Comparison of ENCODE assay signal across 8 mouse cellular contexts in genomic region chr17:4995561-4996051, GRCm38 (mm10). TPM values are rescaled to one million over a fixed set of nuclear protein-coding genes. Genes with fewer than 3 reads are reported as not detected.
A peak's percentile ranks its signal among the peaks of the same experiment; 100 is the strongest.
DNase-seq lines count a peak whose midpoint lies in the region; ATAC-seq and TF ChIP-seq lines count a peak whose summit lies in the region.

No protein-coding gene starts in this region.

- H3K4me3 ChIP-seq in bone marrow macrophage, adult 2 months (ENCODE audit: insufficient read depth, low read length), result peak overlapping the region; percentile 98
- H3K4me3 ChIP-seq in forebrain, embryonic 11.5 days (ENCODE audit: low read depth, low read length), result peak overlapping the region; percentile 98
- H3K4me3 ChIP-seq in heart, embryonic 15.5 days, result peak overlapping the region; percentile 97
- H3K4me3 ChIP-seq in liver, postnatal 0 days (ENCODE audit: low read depth, low read length), result peak overlapping the region; percentile 98
- H3K4me3 ChIP-seq in thymus, adult 2 months (ENCODE audit: control insufficient read depth, insufficient read depth, low read length), result peak overlapping the region; percentile 88

- H3K27ac ChIP-seq in bone marrow macrophage, adult 2 months (ENCODE audit: insufficient read depth, low read depth, low read length), result peak overlapping the region; percentile 81
- peak overlapping the region; percentile 100 for H3K27ac ChIP-seq in forebrain, embryonic 11.5 days (ENCODE audit: low read depth, low read length)
- peak overlapping the region; percentile 98 for H3K27ac ChIP-seq in heart, embryonic 15.5 days
- H3K27ac ChIP-seq in liver, postnatal 0 days (ENCODE audit: low read depth), result peak overlapping the region; percentile 98
- peak overlapping the region; percentile 81 for H3K27ac ChIP-seq in thymus, adult 2 months (ENCODE audit: control insufficient read depth, insufficient read depth, low read length)

- H3K9me3 ChIP-seq in forebrain, embryonic 11.5 days (ENCODE audit: control insufficient read depth, low read length), result no peaks in the 10 kb centered on the region
- H3K9me3 ChIP-seq in heart, embryonic 15.5 days (replicated peaks), result no peaks in the 10 kb centered on the region
- H3K9me3 ChIP-seq in liver, postnatal 0 days (ENCODE audit: low read length), result no peaks in the 10 kb centered on the region

- ATAC-seq in CD4-positive, CD25-positive, alpha-beta regulatory T cell, adult 4 months, result peak; percentile 23
- ATAC-seq in forebrain, embryonic 11.5 days (replicated peaks; ENCODE audit: low FRiP score), result peak; percentile 19
- ATAC-seq in heart, embryonic 15.5 days (replicated peaks; ENCODE audit: insufficient number of reproducible peaks, insufficient read depth, low FRiP score, low read depth), result no peak; the same call in 1 of the 2 replicates
- peak; percentile 38 for ATAC-seq in liver, postnatal 0 days
- ATAC-seq in neutrophil, adult 5-6 weeks (ENCODE audit: extremely low read depth, insufficient number of reproducible peaks, low FRiP score, poor library complexity, severe bottlenecking), result 0 out of 2 replicates have a peak, but pooled peaks have one; percentile 3

- H3K4me2 ChIP-seq in forebrain, embryonic 11.5 days (ENCODE audit: low read depth, low read length, severe bottlenecking), result peak overlapping the region; percentile 67
- H3K4me2 ChIP-seq in heart, embryonic 15.5 days, result peak overlapping the region; percentile 76
- peak overlapping the region; percentile 78 for H3K4me2 ChIP-seq in liver, postnatal 0 days (ENCODE audit: low read depth, low read length)

- no peak for TF ChIP-seq POLR2A in bone marrow macrophage, adult 2 months (IDR thresholded peaks at IDR 0.05; ENCODE audit: borderline replicate concordance, low read depth, low read length)
- TF ChIP-seq POLR2A in thymus, adult 2 months (IDR thresholded peaks at IDR 0.05; ENCODE audit: control insufficient read depth, extremely low read depth, insufficient read depth, low read length, poor library complexity), result peak; percentile 23; the same call in 1 of the 2 replicates

- H3K27me3 ChIP-seq in forebrain, embryonic 11.5 days (ENCODE audit: control insufficient read depth, insufficient read depth, low read length), result no peaks in the 10 kb centered on the region
- no peaks in the 10 kb centered on the region for H3K27me3 ChIP-seq in heart, embryonic 15.5 days
- H3K27me3 ChIP-seq in liver, postnatal 0 days (ENCODE audit: insufficient read depth, low read length), result no peaks in the 10 kb centered on the region
- H3K27me3 ChIP-seq in thymus, adult 2 months (ENCODE audit: control insufficient read depth, insufficient read depth, low read length), result no peaks in the 10 kb centered on the region

- TF ChIP-seq EP300 in liver, postnatal 0 days (IDR thresholded peaks at IDR 0.05; ENCODE audit: low read depth), result no peak

- no peaks in the 10 kb centered on the region for H3K36me3 ChIP-seq in forebrain, embryonic 11.5 days (ENCODE audit: control insufficient read depth, insufficient read depth, low read length)
- H3K36me3 ChIP-seq in heart, embryonic 15.5 days, result no peaks in the 10 kb centered on the region
- no peaks in the 10 kb centered on the region for H3K36me3 ChIP-seq in liver, postnatal 0 days (replicated peaks; ENCODE audit: insufficient read depth, low read length)
- H3K36me3 ChIP-seq in thymus, adult 2 months (ENCODE audit: control insufficient read depth, insufficient read depth, low read length), result no peaks in the 10 kb centered on the region

- H3K9ac ChIP-seq in forebrain, embryonic 11.5 days (ENCODE audit: low read length), result peak overlapping the region; percentile 100
- H3K9ac ChIP-seq in heart, embryonic 15.5 days, result peak overlapping the region; percentile 97
- H3K9ac ChIP-seq in liver, postnatal 0 days (replicated peaks), result peak overlapping the region; percentile 98

- H3K4me1 ChIP-seq in bone marrow macrophage, adult 2 months (ENCODE audit: control insufficient read depth, insufficient read depth, low read length), result peaks cover 9% of the 10 kb centered on the region
- peaks cover 8% of the 10 kb centered on the region for H3K4me1 ChIP-seq in forebrain, embryonic 11.5 days (replicated peaks; ENCODE audit: control insufficient read depth, insufficient read depth, low read length)
- H3K4me1 ChIP-seq in heart, embryonic 15.5 days (replicated peaks), result peaks cover 21% of the 10 kb centered on the region
- peaks cover 13% of the 10 kb centered on the region for H3K4me1 ChIP-seq in liver, postnatal 0 days (ENCODE audit: insufficient read depth)
- H3K4me1 ChIP-seq in thymus, adult 2 months (replicated peaks; ENCODE audit: control insufficient read depth, insufficient read depth, low read length), result peaks cover 4% of the 10 kb centered on the region; the same call in 1 of the 2 replicates

- under 1% methylated on average over 36 of the region's 56 CpGs for WGBS in forebrain, embryonic 11.5 days
- under 1% methylated on average over 43 of the region's 56 CpGs for WGBS in heart, embryonic 15.5 days
- 0% methylated on average over 20 of the region's 56 CpGs for WGBS in liver, postnatal 0 days (ENCODE audit: insufficient replicate concordance)
- WGBS in thymus, adult 2 months, result 0% methylated on average over 48 of the region's 56 CpGs

- peak; percentile 88 for DNase-seq in forebrain, embryonic 11.5 days (ENCODE audit: low spot score)
- peak; percentile 88 for DNase-seq in kidney, postnatal 14 days
- peak; percentile 81 for DNase-seq in liver, postnatal 0 days
- DNase-seq in thymus, adult 2 months, result peak; percentile 72

- TF ChIP-seq CTCF in bone marrow macrophage, adult 2 months (IDR thresholded peaks at IDR 0.05; ENCODE audit: low read depth, low read length), result no peak
- no peak for TF ChIP-seq CTCF in liver, postnatal 0 days (IDR thresholded peaks at IDR 0.05; ENCODE audit: low read depth)
- no peak for TF ChIP-seq CTCF in thymus, adult 2 months (IDR thresholded peaks at IDR 0.05; ENCODE audit: borderline replicate concordance, control insufficient read depth, extremely low read depth, insufficient read depth, low read length, poor library complexity)

RNA-seq across cellular contexts. Expression of gene Arid1b, which starts 1.5 kb away (rescaled TPM):
- 10 to 100 TPM; 12.5 to 16.0 TPM for polyA plus RNA-seq in CD4-positive, CD25-positive, alpha-beta regulatory T cell, adult 4 months (2017; shearing (Covaris generic))
- polyA plus RNA-seq in bone marrow macrophage, adult 2 months (2012; ENCODE audit: insufficient read depth, insufficient read length, missing spikeins), result 21.0 and 25.8 TPM in 2 replicates
- 15.5 and 16.3 TPM in 2 replicates for polyA plus RNA-seq in forebrain, embryonic 11.5 days (2014; fragmentation: Nextera tagmentation; extraction: Ambion mirVana)
- polyA plus RNA-seq in heart, embryonic 15.5 days (2015; fragmentation: Nextera tagmentation; extraction: Ambion mirVana), result 5.0 and 8.9 TPM in 2 replicates
- 1.9 and 2.2 TPM in 2 replicates for polyA plus RNA-seq in liver, postnatal 0 days (2015; fragmentation: Nextera tagmentation; extraction: Ambion mirVana)
- 54.9 and 55.1 TPM in 2 replicates for total RNA-seq in neutrophil, adult 5-6 weeks (2017)
- polyA plus RNA-seq in thymus, adult 2 months (2012; rRNA removed), result 99.0 and 142 TPM in 2 replicates
